Mouse (Mus musculus) G1E (cell line): Measurements from ENCODE around the gene A530032D15Rik. TPM values are rescaled to one million over a fixed set of nuclear protein-coding genes. Genes with fewer than 3 reads are reported as not detected.
"Not testable (repeated sequence)": the region's sequence is repeated elsewhere in the genome, so short reads cannot be mapped to it uniquely, and the experiment has no call there.

Source experiments
- ATAC-seq: 2 replicates; pipeline ENCODE4 v1.8.0; 2016; ENCODE audit warnings: mild to moderate bottlenecking; ENCODE audit not compliant: insufficient number of reproducible peaks, poor library complexity, low FRiP score, severe bottlenecking; ENCODE audit errors: extremely low read depth
- DNase-seq: peaks from one replicate; pipeline ENCODE4 v3.0.0; 2012; ENCODE audit warnings: low spot score
- H3K27me3 ChIP-seq: 2 replicates; pipeline ENCODE4 v1.6.1; 2012; ENCODE audit warnings: mild to moderate bottlenecking, low read length, inconsistent platforms; ENCODE audit not compliant: insufficient read depth
- H3K36me3 ChIP-seq: replicated peaks from 2 replicates; pipeline ENCODE3; 2012; ENCODE audit warnings: mild to moderate bottlenecking, inconsistent platforms
- H3K4me1 ChIP-seq: 2 replicates; pipeline ENCODE4 v1.6.1; 2012; ENCODE audit warnings: low read depth, low read length, inconsistent platforms, mixed read lengths; ENCODE audit not compliant: insufficient read depth
- H3K4me3 ChIP-seq: 2 replicates; pipeline ENCODE4 v1.5.1; 2012; ENCODE audit warnings: low read depth, mild to moderate bottlenecking, inconsistent platforms, low read length, moderate library complexity, mixed read lengths
- H3K9me3 ChIP-seq: replicated peaks from 2 replicates; pipeline ENCODE4 v1.6.1; 2012; ENCODE audit warnings: inconsistent platforms
- polyA plus RNA-seq: library from polyadenylated mRNA; stranded (reverse); fragments of >175 nt; gene quantifications from 2 replicates; pipeline ENCODE4 v1.2.3, GENCODE M21; 2012
- total RNA-seq, 2 experiments: library from RNA; stranded (forward) in 1 of 2; stranded (reverse) in 1 of 2; fragments of 200-1000 nt in 1 of 2; fragments of >200 nt in 1 of 2; fragmentation: Nextera tagmentation in 1 of 2; gene quantifications; 2 replicates each; pipeline ENCODE4 v1.2.3; 2014 to 2017

A530032D15Rik gene
- total and polyA plus RNA-seq, 3 experiments = 0.55 TPM; not detected in 2

DNA sequence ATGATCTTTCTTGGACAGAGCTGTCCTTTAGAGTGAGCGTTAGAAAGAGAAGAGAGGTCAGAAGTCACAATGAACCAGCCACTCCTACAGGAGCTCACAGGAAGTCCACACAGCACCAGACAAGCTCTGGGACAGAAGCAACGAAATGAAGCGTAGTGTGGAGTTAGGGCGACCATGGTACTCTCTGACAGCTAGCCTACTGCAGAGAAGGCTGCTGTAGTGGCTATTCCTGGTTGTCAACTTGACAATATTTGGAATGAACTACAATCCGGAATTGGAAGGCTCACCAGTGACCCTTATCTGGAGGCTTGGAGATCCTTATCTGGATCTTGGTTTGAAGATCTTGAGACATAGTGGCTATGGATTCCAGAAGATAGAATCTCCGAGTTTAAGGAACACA, 3.6 kb downstream of the A530032D15Rik start:
- not testable (repeated sequence) for ATAC-seq, H3K4me3 ChIP-seq, H3K36me3 ChIP-seq, H3K27me3 ChIP-seq, DNase-seq, H3K4me1 ChIP-seq
- H3K9me3 ChIP-seq = peaks cover 13% of the 10 kb centered on the region

DNA sequence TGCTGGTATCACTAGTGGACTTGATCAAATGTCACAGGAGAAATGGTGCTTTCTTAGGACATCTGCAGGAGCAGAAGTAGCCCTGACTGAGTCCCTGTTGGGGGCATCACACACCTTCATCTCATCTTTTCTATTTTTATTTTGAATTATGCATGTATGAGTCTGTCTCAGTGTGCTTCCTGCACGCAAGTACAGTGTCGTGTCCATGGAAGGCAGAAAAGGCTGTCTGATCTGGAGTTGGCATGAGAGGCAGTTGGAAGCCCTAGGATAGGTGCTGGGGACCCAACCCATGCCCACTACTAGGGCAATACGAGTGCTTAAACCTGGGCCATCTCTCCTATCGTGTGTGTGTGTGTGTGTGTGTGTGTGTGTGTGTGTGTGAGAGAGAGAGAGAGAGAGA, 4.3 kb downstream of the A530032D15Rik start:
- H3K9me3 ChIP-seq = peaks cover 11% of the 10 kb centered on the region
- not testable (repeated sequence) for H3K27me3 ChIP-seq, H3K4me3 ChIP-seq, H3K4me1 ChIP-seq, H3K36me3 ChIP-seq, ATAC-seq, DNase-seq

DNA sequence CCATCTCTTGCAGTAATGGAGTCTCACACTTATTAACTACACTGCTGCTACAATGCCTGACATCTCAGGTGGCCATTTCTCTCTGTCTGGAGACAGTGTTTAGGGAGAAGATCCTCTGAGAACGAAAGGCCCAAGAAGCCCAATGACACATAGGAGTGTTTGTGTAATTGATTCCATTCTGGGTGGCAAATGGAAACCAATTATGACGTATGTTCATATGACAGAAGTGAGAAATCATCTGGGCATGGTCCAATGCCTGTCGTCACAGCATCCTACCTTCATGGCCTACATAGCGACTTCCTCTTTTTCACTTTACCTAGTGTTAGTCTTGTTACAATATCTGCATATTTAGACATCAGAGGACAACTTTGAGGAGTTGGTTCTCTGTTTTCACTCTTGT, 7.9 kb downstream of the A530032D15Rik start:
- DNase-seq, H3K36me3 ChIP-seq, H3K4me1 ChIP-seq, H3K4me3 ChIP-seq, ATAC-seq, H3K27me3 ChIP-seq: not testable (repeated sequence)
- H3K9me3 ChIP-seq = peaks cover 17% of the 10 kb centered on the region

DNA sequence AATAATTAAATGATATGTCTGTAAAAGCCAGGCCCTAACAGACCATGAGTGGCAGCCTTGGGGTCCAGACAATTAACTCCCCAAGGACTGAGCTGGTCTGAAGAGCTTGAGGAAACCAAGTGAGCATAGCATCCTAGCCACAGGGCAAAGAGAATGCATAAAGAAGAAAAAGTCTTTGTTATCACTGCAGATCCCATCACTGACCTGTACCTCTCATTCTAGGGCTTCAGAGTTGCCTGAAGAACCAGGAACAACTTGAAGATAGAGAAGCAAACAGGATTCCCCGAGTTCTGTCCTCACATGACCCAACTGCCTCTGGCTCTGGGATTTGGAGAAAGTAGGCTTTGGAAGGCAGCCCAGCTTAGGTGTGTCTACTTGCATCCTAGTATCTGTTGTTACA, 9.8 kb downstream of the A530032D15Rik start, which contains the start of gene Gm10553:
Gm10553 (plus strand) TSS at position 301 of the 400 bp plus-strand sequence.
- not testable (repeated sequence) for H3K27me3 ChIP-seq, DNase-seq, ATAC-seq, H3K4me1 ChIP-seq, H3K36me3 ChIP-seq, H3K4me3 ChIP-seq
- H3K9me3 ChIP-seq = peaks cover 12% of the 10 kb centered on the region

DNA sequence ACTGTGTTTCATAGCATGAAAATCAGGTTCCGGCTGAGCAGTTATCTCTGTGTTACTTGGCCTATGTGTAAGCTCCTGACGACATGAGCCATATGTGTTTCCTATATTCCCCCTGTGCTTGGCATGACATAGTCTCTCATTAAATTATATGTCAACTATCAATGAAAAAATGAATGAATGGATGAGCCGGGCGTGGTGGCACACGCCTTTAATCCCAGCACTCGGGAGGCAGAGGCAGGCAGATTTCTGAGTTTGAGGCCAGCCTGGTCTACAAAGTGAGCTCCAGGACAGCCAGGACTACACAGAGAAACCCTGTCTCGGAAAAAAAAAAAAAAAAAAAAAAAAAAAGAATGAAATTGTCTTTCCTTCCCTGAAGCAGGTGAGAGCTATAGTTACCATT, 10.6 kb downstream of the A530032D15Rik start:
- not testable (repeated sequence) for H3K27me3 ChIP-seq, DNase-seq, H3K36me3 ChIP-seq, H3K4me1 ChIP-seq, ATAC-seq, H3K4me3 ChIP-seq
- peaks cover 12% of the 10 kb centered on the region for H3K9me3 ChIP-seq

DNA sequence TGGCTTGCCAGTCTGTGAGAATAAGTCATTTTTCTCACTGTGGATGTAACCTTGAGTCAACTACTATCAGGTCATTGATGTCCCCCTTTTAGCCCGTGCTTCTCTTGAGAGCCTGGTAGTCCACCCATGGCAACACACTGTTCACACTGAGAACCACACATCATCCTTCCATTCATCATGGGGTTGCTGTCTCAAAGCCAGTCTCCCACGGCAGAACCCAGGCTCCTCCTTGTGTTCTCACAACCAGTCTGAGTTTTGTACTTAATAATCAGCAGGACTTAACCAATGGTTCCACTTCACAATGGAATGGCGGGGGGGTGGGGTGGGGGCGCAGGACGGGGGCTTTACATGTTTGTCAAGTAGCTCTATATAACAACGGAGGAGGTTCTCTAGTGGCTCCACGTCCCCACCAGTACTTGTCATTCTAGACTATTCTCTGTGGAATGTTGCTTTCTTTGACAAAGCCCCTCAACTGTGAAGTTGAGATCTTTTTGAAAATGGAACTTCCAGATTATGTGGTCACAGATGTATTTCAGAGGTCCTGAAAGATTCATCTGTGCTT, 16.6 kb downstream of the A530032D15Rik start:
- H3K9me3 ChIP-seq, H3K4me1 ChIP-seq, H3K27me3 ChIP-seq, ATAC-seq, DNase-seq, H3K4me3 ChIP-seq, H3K36me3 ChIP-seq: not testable (repeated sequence)

DNA sequence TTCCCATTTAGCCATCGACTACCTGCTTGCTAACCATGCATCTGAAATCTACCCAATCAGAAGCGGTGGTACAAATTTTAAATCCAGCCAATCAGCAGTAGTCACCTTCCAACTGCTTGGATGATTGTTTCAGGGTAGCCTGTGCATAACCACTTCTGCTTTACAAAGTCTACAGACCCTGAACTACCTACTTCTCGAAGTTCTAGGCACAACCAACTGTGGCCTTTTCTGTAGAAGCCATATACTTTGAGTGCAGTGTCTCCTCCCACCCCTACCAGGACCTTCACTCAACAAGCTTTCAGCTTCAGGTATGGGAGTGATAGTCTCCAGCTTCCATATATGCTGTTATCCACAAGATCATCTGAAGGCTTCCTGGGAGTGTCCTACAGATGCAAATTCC, 17.5 kb downstream of the A530032D15Rik start:
- not testable (repeated sequence) for H3K4me3 ChIP-seq, H3K36me3 ChIP-seq, H3K9me3 ChIP-seq, H3K27me3 ChIP-seq, H3K4me1 ChIP-seq, DNase-seq, ATAC-seq

DNA sequence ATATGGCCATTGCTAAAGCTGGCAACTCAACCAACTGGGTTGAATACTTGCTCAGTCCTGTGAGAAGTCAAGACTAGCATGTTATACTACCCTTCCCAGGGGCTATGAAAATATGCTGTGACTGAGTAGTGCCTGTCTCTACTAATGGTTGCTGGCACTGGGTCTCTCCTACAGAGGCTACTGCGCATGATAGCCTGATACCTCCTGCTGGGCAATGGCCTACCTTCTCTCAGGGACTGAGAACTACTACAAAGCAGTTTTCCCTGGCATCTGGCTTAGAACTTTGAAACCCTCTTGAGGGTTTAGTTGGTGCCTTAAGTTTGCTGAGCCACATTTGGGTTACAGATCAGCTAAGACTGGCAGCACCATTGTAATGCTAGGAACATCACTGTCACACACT, 23.4 kb downstream of the A530032D15Rik start:
- not testable (repeated sequence) for H3K4me3 ChIP-seq, DNase-seq, H3K4me1 ChIP-seq, H3K27me3 ChIP-seq, ATAC-seq, H3K36me3 ChIP-seq, H3K9me3 ChIP-seq

DNA sequence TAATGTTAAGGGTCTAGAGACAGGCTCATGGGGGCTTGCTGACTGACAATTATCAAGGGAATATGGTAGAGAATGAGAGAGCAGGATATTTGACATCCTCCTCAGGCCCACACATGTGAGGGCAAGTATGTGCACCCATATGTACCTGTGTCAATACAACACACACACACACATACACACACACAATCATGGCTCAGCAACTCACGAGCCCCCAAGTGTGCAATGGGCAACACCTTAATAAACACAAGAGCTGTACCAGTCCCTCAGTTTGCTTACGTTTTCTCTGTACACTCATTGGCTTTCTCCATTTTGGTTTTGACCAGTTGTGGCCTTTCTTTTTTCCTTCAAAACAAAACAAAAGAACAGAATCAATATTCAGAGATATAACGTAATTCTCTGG, 24.9 kb downstream of the A530032D15Rik start:
- not testable (repeated sequence) for DNase-seq, ATAC-seq, H3K9me3 ChIP-seq, H3K4me3 ChIP-seq, H3K4me1 ChIP-seq, H3K27me3 ChIP-seq, H3K36me3 ChIP-seq

DNA sequence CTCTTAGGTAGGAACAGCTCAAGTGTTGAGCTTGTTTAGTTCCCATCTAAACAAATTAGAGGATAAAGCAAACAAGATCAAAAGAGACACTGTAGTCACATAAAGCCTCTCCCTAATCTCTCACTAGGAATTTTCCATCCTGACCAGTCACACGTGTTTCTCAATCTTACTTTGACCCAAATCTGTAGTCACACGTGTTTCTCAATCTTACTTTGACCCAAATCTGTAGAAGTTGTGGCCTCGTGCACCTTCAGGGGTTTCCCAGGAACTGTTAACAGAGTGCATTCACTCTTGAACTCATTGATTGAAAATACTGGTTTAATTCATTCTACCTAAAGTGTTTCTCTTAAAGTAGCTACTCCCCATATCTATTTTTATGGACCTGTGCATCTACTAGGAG, 36.6 kb downstream of the A530032D15Rik start:
- not testable (repeated sequence) for H3K36me3 ChIP-seq, DNase-seq, H3K9me3 ChIP-seq, H3K27me3 ChIP-seq, ATAC-seq, H3K4me3 ChIP-seq, H3K4me1 ChIP-seq

DNA sequence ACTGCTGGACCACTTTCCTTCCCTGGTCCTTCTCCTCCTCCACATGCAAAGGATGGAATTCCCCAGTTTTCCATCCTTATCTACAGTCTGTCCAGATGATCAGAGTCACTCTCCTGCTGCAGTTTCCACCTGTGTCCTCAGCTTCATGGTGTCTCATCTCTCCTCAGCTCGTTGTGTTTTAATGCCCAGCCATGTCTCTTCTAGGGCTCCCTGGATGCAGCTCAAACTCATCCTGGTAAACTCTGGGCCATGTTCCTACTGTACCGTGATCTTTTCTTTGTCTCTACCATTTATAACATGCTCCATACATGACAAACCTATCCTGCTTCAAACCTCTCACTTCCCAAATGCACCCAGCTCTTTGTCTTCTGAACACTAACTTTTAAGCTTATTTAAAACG, 38.0 kb downstream of the A530032D15Rik start:
- not testable (repeated sequence) for H3K4me1 ChIP-seq, DNase-seq, H3K4me3 ChIP-seq, H3K36me3 ChIP-seq, H3K9me3 ChIP-seq, H3K27me3 ChIP-seq, ATAC-seq

DNA sequence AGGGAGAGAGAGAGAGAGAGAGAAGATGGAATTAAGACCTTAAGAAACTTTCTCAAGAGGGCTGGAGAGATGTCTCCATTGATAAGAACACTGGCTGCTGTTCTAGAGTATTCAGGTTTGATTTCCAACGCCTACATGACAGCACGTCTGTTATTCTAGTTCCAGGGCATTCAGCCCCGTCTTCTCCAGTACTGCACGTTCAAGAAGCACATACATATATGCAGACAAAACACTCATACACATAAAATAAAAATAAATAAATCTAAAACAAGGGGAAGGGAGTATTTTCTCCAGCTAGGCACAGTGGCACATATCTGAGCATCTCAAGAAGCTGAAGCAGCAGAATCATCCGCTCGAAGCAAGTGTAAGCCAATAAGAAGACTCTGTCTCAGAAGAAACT, 73.9 kb downstream of the A530032D15Rik start:
- not testable (repeated sequence) for ATAC-seq, H3K4me1 ChIP-seq, H3K27me3 ChIP-seq, H3K9me3 ChIP-seq, DNase-seq, H3K4me3 ChIP-seq, H3K36me3 ChIP-seq
